Mouse (Mus musculus) embryonic fibroblast, embryonic 13.5 days (primary cell): ENCODE results near the gene Neurl4.

ENCODE experiments used
- CTCF ChIP-seq: IDR thresholded peaks from 2 replicates; pipeline ENCODE4 v1.5.1; 2011; ENCODE audit warnings: mild to moderate bottlenecking, control low read depth, low read length, moderate library complexity, borderline replicate concordance; ENCODE audit not compliant: insufficient read depth
- POLR2A ChIP-seq: IDR thresholded peaks from 2 replicates; pipeline ENCODE4 v1.6.1; 2011; ENCODE audit warnings: low read depth, mild to moderate bottlenecking, control low read depth, low read length, moderate library complexity

DNA sequence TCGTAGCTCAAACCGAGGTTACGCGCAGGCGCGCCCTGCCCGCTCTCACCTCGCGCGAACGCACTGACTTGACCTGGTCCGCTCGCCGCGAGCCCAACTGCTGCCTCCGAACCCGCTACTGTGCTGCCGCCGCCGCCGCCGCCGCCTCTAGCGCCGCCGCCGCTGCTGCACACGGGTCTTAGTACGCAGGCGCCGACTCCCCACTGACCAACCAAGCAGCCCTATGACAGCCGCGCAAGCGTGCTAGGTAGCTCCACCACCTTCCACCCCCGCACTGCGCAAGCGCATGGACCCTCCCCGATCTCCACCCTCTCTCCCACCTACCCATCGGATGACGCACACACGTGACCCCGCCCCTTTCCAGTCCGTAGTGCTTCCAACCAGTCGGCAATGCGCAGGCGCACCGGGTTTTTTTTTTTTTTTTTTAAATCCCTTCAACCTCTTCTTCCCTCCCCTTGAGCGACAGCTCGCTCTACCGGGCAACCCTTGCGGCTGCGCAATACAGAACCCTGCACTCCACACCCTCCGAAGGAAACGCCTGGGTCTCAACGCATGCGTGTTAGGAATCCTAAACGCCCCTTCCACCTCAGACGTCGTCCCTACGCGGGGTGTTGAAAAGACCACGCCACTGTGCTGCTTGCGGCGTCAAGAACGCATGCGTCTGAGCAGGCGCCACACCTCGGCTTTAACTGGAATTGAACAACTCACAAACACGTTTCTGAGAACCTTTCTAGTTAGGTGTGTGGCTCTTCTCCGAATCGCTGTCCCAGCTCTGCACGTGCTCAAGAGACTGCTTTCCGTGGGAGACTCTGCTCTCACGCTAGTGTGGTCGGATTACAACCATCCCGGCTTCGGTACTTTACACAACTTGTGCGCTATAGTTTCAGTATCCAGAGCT lies 20.5 kb downstream of the Neurl4 start, which contains the start of gene Eif5a:
- TF ChIP-seq CTCF (peak; percentile 60; the same call in 1 of the 2 replicates), POLR2A (peak; percentile 98)
